Mouse (Mus musculus): ENCODE results near the gene Fcer1a.
"Not testable (repeated sequence)": the region's sequence is repeated elsewhere in the genome, so short reads cannot be mapped to it uniquely, and the experiment has no call there.

Gene Fcer1a

DNA sequence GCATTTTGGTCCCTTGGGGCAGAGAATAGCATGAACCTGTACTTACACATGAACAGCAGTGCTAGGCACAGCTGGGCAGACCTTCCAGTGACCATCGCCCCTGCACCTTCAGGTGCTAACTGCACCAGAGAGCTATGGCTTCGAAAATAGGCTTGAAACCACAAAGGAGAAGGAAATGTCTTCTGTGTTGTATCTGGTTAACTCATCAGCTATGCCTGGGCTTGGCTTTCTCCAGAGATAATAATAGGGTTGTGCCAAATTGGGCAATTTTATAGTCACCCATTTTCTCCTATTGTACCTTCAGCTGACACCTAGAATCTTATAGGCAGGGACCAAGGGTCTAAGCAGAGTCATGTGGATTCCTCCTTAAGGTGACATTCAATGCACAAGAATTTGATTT, at the start of gene Fcer1a:
Fcer1a (minus strand) TSS at position 134 of the 400 bp plus-strand sequence.
- DNase-seq: no peak

DNA sequence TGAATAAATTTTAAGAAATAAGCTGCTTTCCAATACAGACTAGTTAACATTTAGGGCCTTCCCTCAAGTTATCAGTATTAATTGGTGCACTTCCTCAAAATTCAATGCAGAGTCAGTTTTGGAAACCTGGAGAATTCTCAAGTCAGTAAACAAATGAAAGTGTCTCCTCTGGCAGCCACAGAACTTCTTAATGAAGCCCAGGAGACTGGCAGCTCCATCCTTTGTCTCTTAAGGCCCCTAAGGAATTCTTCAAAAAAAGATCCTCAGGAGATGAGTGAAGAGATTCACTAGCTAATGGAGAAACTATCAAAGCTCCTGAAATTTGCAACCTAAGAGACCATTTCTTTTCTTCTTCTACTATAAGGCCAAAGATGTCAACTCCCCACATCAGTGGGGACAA, 38.7 kb upstream of the Fcer1a start, which contains the start of gene Olfr418:
Olfr418 (plus strand) TSS at position 301 of the 400 bp plus-strand sequence.
- no peak for DNase-seq

DNA sequence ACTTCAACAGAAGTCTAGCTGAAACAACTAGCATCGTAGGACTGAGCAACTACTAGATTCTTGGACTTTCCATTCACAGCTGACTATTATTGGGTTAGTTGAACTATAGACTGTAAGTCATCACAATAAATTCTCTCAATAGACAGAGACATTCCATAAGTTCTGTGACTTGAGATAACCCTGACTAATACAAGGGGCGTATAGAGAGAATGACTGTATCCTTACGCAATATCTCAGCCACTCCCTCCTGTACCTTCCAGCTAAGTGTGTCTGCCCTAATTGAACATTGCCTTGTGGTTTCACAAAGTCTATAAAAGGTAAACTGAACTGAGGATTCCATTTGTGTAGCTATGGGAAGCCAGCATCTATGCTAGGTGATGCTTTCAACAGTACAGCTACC, 22.9 kb upstream of the Fcer1a start:
- DNase-seq: no peak

- not testable (repeated sequence) for DNase-seq
Measured at GRCm38 (mm10) chr1:173237004-173237403, 10.0 kb upstream of the Fcer1a start.

DNA sequence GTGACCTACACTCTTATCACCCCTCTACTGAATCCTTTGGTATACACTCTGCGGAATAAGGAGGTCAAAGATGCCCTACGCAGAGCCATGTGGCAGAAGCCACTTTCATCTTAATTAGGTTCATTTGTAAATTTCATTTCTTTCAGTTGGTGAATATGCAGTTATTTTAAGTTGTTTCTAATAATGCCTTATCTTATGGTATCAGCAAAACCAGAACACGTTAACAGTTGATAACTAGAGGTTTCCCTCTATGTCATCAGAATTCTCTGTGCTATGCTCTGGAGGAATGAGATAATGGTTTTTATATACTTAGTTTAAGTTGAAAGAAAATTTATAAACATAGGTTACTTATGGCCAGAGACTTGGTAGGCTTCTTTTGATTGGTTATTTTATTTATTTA, 10.5 kb downstream of the Fcer1a start:
- no peak for DNase-seq

DNA sequence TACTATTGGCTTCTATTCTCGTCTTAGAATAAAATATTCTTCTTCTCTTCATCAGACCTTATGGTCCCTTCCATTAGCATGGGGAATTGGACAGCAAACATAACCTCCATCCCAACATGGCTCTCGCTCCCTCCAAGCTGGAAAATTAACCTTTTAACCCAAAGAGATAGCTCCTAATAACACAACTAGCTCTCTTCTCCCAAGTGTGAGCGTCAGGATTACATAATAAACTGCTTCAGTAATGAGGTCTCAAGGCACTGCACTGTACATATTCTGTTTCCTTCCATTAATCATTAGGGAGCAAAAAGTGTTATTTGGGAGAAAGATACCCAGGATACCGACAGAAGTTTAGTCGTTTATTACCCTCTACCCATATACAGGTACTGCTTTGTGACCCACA, 14.9 kb downstream of the Fcer1a start, which contains the start of gene Olfr1404:
Olfr1404 (plus strand) TSS at position 301 of the 400 bp plus-strand sequence.
- DNase-seq: no peak

- no peak for DNase-seq
Measured at GRCm38 (mm10) chr1:173197508-173197907, 29.5 kb downstream of the Fcer1a start, which contains the start of gene Olfr218. Gene Olfr218, plus strand, starts transcription at chr1:173197808.

- DNase-seq: no peak
Measured at GRCm38 (mm10) chr1:173196359-173196758, 30.7 kb downstream of the Fcer1a start.

GRCm38 (mm10) chr1:173192059-173192458, 35.0 kb downstream of the Fcer1a start:
- no peak for DNase-seq

GRCm38 (mm10) chr1:173190540-173190939, 36.5 kb downstream of the Fcer1a start, which contains the start of gene Olfr1406:
Gene Olfr1406, minus strand, starts transcription at chr1:173190640.
- no peak for DNase-seq

DNA sequence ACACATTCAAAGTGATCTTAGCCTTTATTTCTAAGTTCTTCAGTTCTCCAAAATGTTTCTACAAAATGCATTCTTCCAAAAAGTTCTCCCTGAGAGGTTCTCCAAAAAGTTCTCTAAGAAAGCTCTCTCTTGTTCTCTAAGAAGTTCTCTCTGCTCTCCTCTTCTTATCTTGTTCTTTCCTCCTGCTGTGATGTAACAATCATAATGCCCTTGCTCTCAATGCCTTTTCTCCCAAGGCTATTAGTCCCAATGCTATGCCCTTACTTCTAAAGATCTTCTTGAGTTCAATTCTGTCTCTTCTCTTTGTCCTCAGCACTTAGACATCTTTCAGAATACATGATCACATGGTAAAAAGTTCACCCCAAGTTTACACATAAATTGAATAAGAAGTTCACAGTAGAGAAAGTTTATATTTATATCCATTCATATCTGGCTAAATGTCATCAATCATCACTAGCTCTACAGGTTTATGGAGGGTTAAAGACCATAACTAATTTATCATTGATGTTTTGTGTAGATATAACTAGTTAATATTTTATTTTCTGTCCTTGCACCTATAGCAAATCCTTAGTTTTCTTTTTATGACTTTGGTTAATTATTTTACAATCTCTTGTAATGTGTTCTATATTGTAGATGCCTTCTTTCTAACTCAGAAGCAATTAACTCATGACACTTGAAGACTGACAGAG, 52.7 kb downstream of the Fcer1a start:
- DNase-seq: no peak

All from cerebellum, adult 9-11 months (tissue).